Mouse (Mus musculus): ENCODE results near the gene Kmt2b.

The Kmt2b gene

GRCm38 (mm10) chr7:30600651-30601050 is 12.1 kb upstream of the Kmt2b start:
- no peak for DNase-seq (ENCODE audit: low read depth, low spot score)

GRCm38 (mm10) chr7:30599933-30600353 is 11.4 kb upstream of the Kmt2b start:
- DNase-seq (ENCODE audit: low read depth, low spot score), result peak; percentile 97

GRCm38 (mm10) chr7:30598786-30599185 is 10.3 kb upstream of the Kmt2b start, which contains the start of gene Zbtb32:
Gene Zbtb32 (minus strand): TSS chr7:30598909.
- peak; percentile 86 for DNase-seq (ENCODE audit: low read depth, low spot score)

GRCm38 (mm10) chr7:30596811-30597210 is 8.3 kb upstream of the Kmt2b start:
- DNase-seq (ENCODE audit: low read depth, low spot score), result no peak

DNA sequence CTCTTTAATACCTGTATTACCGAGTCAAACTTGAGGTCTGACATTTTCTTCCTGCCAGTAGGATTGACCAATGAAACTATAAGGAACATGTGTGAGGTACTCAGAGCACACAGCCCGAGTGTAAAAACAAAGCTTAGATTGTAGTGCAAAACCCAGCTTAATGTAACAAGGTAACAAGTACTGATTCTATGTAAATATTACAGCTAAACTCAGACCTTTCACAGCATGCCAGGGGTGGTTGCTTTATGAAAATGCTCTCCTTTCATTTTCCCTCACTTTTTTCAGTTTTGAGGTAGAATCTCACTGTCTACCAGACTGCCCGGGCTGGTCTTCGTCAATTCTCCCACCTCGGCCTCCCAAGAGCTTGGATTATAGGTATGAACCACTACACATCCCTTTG is 7.6 kb upstream of the Kmt2b start:
- DNase-seq (ENCODE audit: low read depth, low spot score), result no peak

DNA sequence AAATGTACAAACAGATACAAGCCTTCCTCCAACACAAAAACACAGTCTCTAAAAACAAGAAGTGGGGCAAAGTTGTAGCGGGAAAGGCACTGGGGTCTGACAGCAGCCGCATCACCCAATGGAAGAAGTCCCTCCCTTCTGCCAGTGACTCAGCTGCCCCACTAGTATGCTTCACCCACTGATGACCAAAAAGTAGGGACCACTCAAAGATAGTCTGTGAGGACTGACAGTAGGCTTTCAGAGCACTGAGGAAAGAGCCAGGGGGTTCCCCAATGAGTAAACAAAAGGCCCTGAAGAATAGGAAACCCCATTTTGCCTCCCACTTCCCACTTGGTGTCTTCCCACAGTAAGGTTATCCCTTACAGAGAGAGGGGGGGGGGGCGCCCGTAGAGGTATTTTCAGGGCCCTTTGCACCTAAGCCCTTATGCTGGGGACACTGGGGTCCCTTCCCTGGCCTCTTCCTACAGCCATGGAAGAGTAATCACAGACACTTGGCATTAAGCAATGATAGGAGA is 6.0 kb upstream of the Kmt2b start:
- no peak for DNase-seq (ENCODE audit: low read depth, low spot score)

DNA sequence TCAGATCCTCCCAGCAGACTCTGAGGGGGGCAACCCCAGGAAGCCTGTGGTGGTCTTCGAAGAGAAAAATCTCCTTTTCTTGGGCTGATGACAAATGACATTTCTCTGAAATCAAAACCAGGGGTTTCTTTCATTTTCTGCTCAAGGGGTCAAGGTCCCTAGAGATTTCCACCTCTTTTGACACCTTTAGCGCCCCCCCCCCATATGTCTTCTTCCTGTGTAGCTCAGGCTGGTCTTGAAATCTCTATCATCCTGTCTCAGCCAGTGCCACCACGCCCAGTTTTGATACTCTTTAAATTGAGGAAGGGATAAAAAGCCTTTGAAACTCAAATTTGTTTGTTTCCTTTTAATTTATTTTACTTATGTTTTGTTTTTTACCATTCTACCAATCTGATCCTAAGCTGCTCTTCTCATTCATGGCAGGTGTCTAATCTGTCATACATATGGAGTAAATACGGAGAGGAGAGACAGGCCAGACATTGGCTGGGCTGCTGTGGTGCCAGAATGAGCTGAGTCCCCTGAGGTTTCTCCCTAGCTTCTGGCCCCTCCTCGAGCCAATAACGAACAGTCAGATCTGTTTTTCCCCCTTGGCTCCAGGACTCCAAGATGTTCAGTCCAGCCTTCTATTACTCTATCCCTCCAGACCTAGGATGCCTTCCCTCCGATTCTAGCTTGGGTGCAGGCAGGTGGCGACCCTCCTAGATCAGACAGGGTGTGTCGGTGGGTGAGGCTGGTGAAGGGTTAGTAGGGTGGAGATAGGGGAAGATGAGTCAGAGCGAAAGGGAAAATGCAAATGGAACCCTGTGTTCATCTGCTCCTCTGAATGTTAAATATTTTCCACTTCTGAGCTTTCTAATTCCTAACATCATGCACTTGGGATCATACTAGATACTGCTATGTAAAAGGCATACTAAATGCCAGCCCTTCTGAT is 5.3 kb upstream of the Kmt2b start:
- no peak for DNase-seq (ENCODE audit: low read depth, low spot score)

DNA sequence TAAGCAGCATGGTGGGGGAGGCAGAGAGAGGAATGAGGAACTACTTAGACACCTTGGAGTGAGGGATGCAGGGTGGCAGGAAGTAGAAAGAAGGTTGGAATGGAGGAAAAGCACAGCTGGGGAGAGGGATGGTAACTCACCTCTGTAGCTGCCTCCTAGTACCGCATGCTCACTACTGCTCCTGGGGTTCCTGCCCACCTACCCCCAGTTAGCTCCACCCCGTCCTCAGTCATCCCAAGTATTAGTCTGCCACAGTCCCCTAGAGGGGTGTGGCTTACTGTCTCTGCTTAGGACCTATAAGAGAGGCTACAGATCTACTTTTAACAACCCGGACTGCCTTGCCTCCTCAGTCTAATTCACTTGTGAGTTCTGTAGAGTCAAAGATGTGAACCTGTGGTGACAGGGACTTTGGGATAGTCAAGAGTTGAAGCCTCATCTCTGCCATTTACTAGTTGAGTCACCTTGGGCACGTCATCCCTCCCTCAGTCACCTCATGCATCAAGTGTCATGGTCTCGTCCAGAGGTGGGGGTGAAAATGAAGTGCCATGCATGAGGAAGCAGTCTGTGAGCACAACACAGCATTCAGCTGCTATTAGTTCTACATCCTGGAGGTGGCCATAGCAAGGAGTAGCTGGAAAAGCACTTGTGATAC is 4.4 kb upstream of the Kmt2b start:
- DNase-seq (ENCODE audit: low read depth, low spot score), result peak; percentile 58

- no peak for DNase-seq (ENCODE audit: low read depth, low spot score)
Measured at GRCm38 (mm10) chr7:30591605-30591951, 3.1 kb upstream of the Kmt2b start.

GRCm38 (mm10) chr7:30590927-30591604 is 2.5 kb upstream of the Kmt2b start:
- no peak for DNase-seq (ENCODE audit: low read depth, low spot score)

DNA sequence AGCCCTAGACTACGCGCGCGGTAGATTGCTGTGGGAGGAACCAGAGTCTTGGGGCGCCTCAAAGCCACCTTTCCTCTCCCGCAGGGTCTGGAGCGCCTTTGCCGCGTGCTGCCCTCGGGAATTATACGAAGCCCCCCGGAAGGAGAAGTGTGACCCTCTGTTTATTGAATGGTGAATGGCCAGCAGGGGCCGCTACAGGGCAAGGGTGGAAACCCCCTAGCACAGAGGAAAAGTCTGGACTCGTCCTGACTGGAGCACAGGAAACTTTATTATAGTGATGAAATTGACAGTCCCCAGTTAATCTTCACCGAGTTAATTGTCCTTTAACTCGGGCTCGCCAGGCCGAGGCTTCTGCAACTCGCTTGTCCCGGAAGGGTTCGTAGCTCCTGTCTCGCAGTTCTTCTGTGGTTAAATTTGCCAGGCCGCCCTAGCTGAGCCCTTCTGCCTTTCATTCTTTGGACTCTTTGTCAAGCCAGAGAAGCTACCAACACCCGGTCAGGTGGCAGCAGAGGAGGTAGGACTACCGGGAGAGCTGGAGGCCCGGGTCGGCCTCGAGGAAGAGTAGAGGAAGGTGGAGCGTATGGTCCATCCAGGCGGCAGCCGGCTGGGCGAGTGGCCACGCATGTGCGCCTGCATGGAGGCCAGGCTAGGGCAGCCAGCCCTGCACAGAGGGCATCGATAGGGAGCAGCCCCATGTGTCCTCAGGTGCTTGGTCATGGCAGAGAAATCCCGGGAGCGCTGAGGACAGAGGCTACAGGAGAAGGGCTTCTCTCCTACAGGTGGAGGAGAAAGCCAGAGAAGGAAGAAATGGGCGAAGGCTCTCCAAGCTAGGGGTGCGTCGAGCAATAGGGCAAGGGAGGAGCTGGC is 1.1 kb upstream of the Kmt2b start:
- peak; percentile 85 for DNase-seq (ENCODE audit: low read depth, low spot score)

GRCm38 (mm10) chr7:30587842-30588667 is 471 bp downstream of the Kmt2b start:
- no peak for DNase-seq (ENCODE audit: low read depth, low spot score)

- DNase-seq (ENCODE audit: low read depth, low spot score), result no peak
Measured at GRCm38 (mm10) chr7:30586455-30587020, 2.0 kb downstream of the Kmt2b start.

- no peak for DNase-seq (ENCODE audit: low read depth, low spot score)
Measured at GRCm38 (mm10) chr7:30585170-30585569, 3.4 kb downstream of the Kmt2b start.

- DNase-seq (ENCODE audit: low read depth, low spot score), result no peak
Measured at GRCm38 (mm10) chr7:30584339-30584738, 4.2 kb downstream of the Kmt2b start.

DNA sequence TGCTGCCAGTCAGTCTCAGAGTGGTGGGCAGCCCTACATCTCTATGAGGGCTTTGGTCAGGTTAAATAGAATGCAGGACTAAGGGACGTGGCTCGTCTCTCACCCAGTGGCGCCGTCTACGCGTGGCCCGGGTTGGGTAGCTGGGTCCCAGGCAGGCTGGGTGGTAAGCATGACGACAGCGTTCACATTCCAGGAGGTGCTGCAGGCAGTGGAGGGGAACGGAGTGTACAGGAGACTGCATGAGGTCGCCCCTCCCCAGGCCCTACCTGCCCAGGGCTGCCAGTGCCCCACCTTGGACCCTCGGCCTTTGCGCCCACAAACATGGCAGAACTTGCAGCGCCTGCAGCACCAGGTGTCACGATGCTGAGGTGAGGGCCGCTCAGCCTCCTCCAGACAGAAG is 7.0 kb downstream of the Kmt2b start:
- DNase-seq (ENCODE audit: low read depth, low spot score), result no peak

DNA sequence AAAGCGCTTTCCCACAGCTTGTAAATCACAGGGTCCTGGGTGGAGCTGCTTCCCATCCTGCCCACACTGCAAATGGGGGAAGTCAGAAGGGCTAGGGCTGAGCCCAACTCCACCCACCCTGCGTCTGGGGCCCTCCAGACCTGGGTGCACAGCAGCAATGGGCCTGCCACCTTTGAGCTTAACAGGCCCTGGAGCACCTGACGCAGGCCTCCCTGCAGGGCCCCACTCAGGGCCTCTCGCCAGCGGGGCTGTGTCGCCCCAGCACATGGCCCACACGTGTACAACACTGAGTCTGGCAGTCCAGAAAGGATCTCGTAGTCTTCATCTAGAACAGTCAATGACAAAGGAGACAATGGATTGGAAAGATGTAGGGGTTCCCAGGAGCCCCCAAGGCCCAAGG is 8.6 kb downstream of the Kmt2b start:
- DNase-seq (ENCODE audit: low read depth, low spot score), result no peak

DNA sequence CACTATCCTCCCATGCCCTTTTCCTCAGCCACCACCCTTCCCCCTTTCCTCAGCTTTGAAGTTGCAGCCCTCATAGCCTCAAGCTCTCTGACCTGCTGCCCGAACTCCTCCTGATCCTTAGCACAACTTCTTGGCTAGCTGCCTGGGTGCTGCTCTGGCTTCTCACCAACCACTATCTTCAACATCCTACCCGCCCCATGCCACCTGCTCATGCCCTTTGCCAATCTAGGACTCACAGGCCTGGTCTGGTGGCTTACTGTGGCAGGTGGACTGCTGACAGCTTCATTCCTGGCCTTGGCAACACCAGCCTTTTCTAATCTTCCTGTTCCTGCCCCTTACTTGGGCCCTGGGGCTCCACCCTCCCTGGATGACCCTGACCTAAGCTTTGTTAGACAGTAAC is 15.6 kb downstream of the Kmt2b start:
- DNase-seq (ENCODE audit: low read depth, low spot score), result no peak

GRCm38 (mm10) chr7:30572389-30572788 is 16.1 kb downstream of the Kmt2b start:
- no peak for DNase-seq (ENCODE audit: low read depth, low spot score)

- no peak for DNase-seq (ENCODE audit: low read depth, low spot score)
Measured at GRCm38 (mm10) chr7:30567555-30567954, 21.0 kb downstream of the Kmt2b start.

Data from ES-CJ7 (cell line).